Mouse (Mus musculus): ENCODE measurements around the gene Rnf208.

DNA sequence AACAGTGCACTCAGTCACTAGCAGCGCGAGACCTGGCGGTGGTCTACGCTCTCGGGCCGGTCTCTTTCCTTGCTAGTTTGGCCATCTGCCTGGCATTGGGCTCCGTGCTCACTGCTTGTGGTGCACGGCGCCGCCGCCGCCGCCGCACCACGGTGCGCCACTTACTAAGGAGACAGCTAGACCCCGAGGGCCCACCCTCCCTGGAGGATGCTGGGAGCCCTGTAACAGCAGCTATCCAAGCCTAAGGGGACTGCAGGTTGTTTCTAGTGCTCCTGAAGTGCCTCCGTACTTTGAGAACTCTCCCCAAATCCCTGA lies 48.7 kb downstream of the Rnf208 start:
- no peak for TF ChIP-seq CTCF (IDR thresholded peaks at IDR 0.05; ENCODE audit: borderline replicate concordance, control insufficient read depth, extremely low read depth, insufficient read depth, low read length, poor library complexity)
- TF ChIP-seq POLR2A (IDR thresholded peaks at IDR 0.05; ENCODE audit: control insufficient read depth, extremely low read depth, insufficient read depth, low read length, poor library complexity), result no peak

All from thymus, adult 2 months (tissue).